Mouse (Mus musculus) heart, embryonic 15.5 days (tissue): Measurements from ENCODE around the gene Prr36. TPM values are rescaled to one million over a fixed set of nuclear protein-coding genes. Genes with fewer than 3 reads are reported as not detected.
A peak's percentile ranks its signal among the peaks of the same experiment; 100 is the strongest.

ENCODE experiments used
- ATAC-seq: fragments of 200-750 bp; cut with Nextera tagmentation; replicated peaks from 2 replicates; pipeline ENCODE4 v1.8.0; 2017; ENCODE audit warnings: low read depth, moderate TSS enrichment; ENCODE audit not compliant: insufficient number of reproducible peaks, insufficient read depth, low FRiP score
- H3K27ac ChIP-seq: fragments of 300-500 bp; sonication (generic); 2 replicates; pipeline ENCODE4 v1.5.1; 2015; ENCODE audit warnings: mild to moderate bottlenecking, inconsistent platforms
- H3K27me3 ChIP-seq: fragments of 300-500 bp; sonication (generic); 2 replicates; pipeline ENCODE4 v1.6.1; 2015; ENCODE audit warnings: inconsistent platforms
- H3K36me3 ChIP-seq: fragments of 300-500 bp; sonication (generic); 2 replicates; pipeline ENCODE4 v1.6.1; 2015; ENCODE audit warnings: mild to moderate bottlenecking, inconsistent platforms
- H3K4me1 ChIP-seq: fragments of 300-500 bp; sonication (generic); replicated peaks from 2 replicates; pipeline ENCODE4 v1.6.1; 2015; ENCODE audit warnings: inconsistent platforms
- H3K4me2 ChIP-seq: fragments of 300-500 bp; sonication (generic); 2 replicates; pipeline ENCODE4 v1.6.1; 2015; ENCODE audit warnings: inconsistent platforms, mild to moderate bottlenecking, moderate library complexity
- H3K4me3 ChIP-seq: fragments of 300-500 bp; sonication (generic); 2 replicates; pipeline ENCODE4 v1.5.1; 2015; ENCODE audit warnings: mild to moderate bottlenecking, inconsistent platforms
- H3K9ac ChIP-seq: fragments of 300-500 bp; sonication (generic); 2 replicates; pipeline ENCODE4 v1.6.1; 2015; ENCODE audit warnings: mild to moderate bottlenecking, inconsistent platforms
- H3K9me3 ChIP-seq: fragments of 300-500 bp; sonication (generic); replicated peaks from 2 replicates; pipeline ENCODE4 v1.6.1; 2016; ENCODE audit warnings: inconsistent platforms
- WGBS: fragments of 180-500 bp; shearing (Covaris S2); methylation state at CpG from one replicate; pipeline ENCODE4 v1.1.7; 2015; ENCODE audit warnings: mixed read lengths; 5-methylcytosine and 5-hydroxymethylcytosine counted together
- polyA plus RNA-seq: library from polyadenylated mRNA; unstranded; fragments of >200 nt; fragmentation: Nextera tagmentation; extraction: Ambion mirVana; gene quantifications from 2 replicates; pipeline ENCODE4 v1.2.1, GENCODE M21; 2015

The Prr36 gene
- polyA plus RNA-seq, 1 experiment from 2014 or later = 0.44 TPM

DNA sequence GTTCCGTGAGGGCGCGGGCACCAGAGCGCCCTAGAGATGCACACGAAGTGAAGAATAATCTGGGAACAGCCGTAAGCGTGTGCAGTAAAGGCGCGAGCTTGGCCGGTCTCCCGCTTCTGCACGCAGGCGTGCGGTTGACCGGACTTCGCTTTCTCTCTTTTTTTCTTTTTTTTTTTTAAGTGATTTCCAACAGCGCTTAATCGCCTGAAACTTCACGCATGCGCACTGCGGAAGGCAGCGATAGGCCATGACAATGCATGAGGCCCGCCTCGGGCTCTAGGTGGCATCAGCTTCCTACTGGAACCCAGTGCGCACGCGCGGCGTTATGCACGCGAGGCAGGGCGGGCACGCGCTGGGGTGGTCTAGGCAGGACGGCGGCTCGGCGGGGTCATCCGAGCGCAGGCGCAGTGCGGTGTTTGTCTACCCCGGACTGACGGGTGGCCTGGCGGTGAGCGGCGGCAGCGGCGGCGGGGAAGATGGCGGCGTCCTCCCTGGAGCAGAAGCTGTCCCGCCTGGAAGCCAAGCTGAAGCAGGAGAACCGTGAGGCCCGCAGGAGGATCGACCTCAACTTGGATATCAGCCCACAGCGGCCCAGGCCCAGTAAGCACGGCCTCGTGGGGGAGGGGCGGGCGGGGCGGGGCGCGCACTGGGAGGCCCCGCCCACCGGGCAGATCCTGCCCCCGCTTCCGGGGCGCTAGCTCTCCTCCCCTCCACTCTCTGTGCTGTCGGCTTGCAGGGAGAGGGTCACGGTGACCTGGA is 21.4 kb upstream of the Prr36 start, which contains the start of the genes Map2k7 and Gm49320:
Gene Map2k7 (plus strand): TSS at position 307 of the 759 bp plus-strand sequence.
Gene Gm49320 (plus strand): TSS at position 432 of the 759 bp plus-strand sequence.
- peaks cover 27% of the 10 kb centered on the region for H3K4me1 ChIP-seq
- H3K4me2 ChIP-seq = peak within 1 kb of the TSS; percentile 72
- ATAC-seq = peak; percentile 95
- under 1% methylated on average over 65 of the region's 71 CpGs for WGBS
- H3K4me3 ChIP-seq = peak within 1 kb of the TSS; percentile 82
- no peaks in the 10 kb centered on the region for H3K9me3 ChIP-seq
- no peaks in the 10 kb centered on the region for H3K27me3 ChIP-seq
- peaks cover 14% of the 10 kb centered on the region for H3K36me3 ChIP-seq
- H3K27ac ChIP-seq = peak within 1 kb of the TSS; percentile 93
- H3K9ac ChIP-seq = peak within 1 kb of the TSS; percentile 78

- Histone ChIP-seq H3K9ac (peak overlapping the region; percentile 68), H3K27me3 (no peaks in the 10 kb centered on the region), H3K9me3 (no peaks in the 10 kb centered on the region), H3K4me2 (peak overlapping the region; percentile 72), H3K27ac (peak overlapping the region; percentile 93), H3K4me3 (peak overlapping the region; percentile 82), H3K4me1 (peaks cover 27% of the 10 kb centered on the region), H3K36me3 (peaks cover 8% of the 10 kb centered on the region; the same call in 1 of the 2 replicates)
- 17% methylated on average over 15 of the region's 15 CpGs for WGBS
- ATAC-seq = no peak
Observed at GRCm38 (mm10) chr8:4237814-4238433, 20.7 kb upstream of the Prr36 start.

DNA sequence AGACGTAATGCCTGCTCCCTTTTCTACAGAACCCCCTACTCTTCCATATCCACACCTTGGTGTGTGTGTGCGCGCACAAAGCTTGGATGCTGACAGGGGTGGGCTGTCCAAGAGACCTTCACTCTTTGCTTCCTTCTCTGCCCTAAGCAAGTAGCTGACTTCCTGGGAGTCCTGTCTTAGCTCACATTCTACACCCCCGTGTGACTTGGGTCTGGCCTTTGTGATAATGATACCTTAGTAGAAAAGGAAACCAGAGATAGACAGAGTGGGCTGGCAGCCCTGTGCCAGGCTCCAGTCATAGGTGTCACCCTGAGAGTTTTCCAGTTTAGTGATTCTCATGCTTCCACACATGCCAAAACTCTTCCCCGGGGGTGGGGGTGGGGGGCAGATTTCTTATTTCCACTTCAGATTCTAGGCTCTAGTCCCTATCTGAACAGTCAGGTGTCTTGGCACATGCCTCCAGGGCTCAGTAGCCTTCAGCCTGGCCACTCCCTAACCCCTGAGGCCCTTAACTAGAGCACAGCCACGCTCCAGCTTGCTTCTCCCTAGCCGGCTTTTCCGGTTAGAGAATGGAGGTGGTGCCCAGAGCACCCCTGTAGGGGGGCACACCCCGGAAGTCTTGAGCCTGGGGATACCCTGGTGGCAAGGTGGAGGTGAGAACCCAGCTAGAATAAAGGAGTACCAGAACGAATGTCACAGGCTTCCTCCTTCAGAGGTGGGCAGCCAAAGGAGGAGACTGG is 13.5 kb upstream of the Prr36 start:
- H3K27ac ChIP-seq = no peak overlapping the region

DNA sequence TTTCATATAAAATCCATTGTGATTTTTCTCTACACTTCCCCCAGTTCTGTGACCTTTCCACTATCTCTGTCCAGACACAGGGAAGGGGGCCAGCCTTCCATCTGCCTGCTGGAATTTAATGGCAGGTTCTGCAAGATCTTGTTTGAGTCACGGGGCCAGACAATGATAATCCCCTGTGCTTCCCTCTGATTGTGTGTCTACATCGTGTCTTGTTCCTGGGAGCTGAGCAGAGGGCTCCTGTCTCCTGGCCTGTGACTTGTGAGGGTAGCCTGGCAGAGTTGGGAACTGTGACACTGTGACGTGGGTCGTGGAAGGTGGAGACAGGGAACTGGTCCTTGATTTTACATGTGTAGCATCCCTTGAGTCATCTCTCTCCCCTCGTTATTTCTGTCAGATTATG is 12.5 kb upstream of the Prr36 start:
- H3K4me1 ChIP-seq = peaks cover 9% of the 10 kb centered on the region
- no peak overlapping the region for H3K4me2 ChIP-seq
- no peaks in the 10 kb centered on the region for H3K9me3 ChIP-seq
- H3K27ac ChIP-seq = no peak overlapping the region
- H3K9ac ChIP-seq = no peak overlapping the region
- no peaks in the 10 kb centered on the region for H3K36me3 ChIP-seq
- peaks cover 40% of the 10 kb centered on the region for H3K27me3 ChIP-seq
- 62% methylated on average over 5 of the region's 5 CpGs for WGBS
- no peak for ATAC-seq
- no peak overlapping the region for H3K4me3 ChIP-seq

More for the DNA sequence above, 13.5 kb upstream of the Prr36 start:
- Histone ChIP-seq H3K4me2 (no peak overlapping the region), H3K4me3 (no peak overlapping the region), H3K9me3 (no peaks in the 10 kb centered on the region), H3K27me3 (peaks cover 35% of the 10 kb centered on the region), H3K36me3 (no peaks in the 10 kb centered on the region), H3K9ac (no peak overlapping the region), H3K4me1 (peaks cover 9% of the 10 kb centered on the region)
- ATAC-seq = no peak
- 50% methylated on average over 10 of the region's 10 CpGs for WGBS

GRCm38 (mm10) chr8:4227919-4228318 is 10.7 kb upstream of the Prr36 start:
- WGBS = 85% methylated on average over 4 of the region's 4 CpGs
- no peak overlapping the region for H3K4me3 ChIP-seq
- no peak overlapping the region for H3K4me2 ChIP-seq
- peaks cover 49% of the 10 kb centered on the region for H3K27me3 ChIP-seq
- no peak overlapping the region for H3K9ac ChIP-seq
- H3K27ac ChIP-seq = no peak overlapping the region
- no peak for ATAC-seq
- H3K36me3 ChIP-seq = no peaks in the 10 kb centered on the region
- peaks cover 9% of the 10 kb centered on the region for H3K4me1 ChIP-seq
- no peaks in the 10 kb centered on the region for H3K9me3 ChIP-seq

DNA sequence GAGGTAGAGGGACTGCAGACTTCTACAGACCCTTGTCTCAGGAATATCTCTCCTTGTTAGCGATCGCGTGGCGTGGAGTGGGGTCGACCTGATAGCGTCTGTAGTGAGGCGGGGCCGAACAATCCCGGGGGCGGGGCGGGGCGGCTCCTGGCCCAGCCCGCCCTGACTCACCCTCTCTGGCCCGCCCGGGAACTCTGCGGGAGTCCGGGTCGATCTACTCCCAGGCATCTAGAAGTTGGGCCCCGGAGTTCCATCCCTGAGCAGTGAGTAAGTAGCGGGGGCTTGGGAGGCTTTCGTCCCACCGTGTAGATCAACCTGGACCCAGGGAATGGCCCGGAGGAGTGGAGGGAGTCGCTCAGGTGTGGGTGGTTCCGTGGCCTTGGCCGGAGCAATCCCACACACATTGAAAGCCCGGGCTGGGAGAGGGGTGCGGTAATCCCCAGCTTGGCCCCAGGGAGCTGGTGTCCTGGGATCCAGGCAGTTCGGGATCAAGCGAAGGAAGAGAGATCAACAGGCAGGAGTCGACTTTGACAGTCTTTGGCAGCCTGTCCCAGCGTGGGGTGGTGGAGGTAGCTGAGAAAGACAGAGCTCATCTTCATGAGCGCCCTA is 9.6 kb upstream of the Prr36 start, which contains the start of gene Lrrc8e:
Gene Lrrc8e (plus strand): TSS at position 89 of the 609 bp plus-strand sequence.
- Histone ChIP-seq H3K4me2 (peak within 1 kb of the TSS; percentile 54), H3K9me3 (no peaks in the 10 kb centered on the region), H3K27ac (no peak within 1 kb of the TSS), H3K4me1 (peaks cover 9% of the 10 kb centered on the region), H3K27me3 (peaks cover 49% of the 10 kb centered on the region), H3K36me3 (no peaks in the 10 kb centered on the region), H3K4me3 (peak within 1 kb of the TSS; percentile 28), H3K9ac (no peak within 1 kb of the TSS)
- peak; percentile 18; the same call in 1 of the 2 replicates for ATAC-seq
- 6% methylated on average over 33 of the region's 33 CpGs for WGBS

GRCm38 (mm10) chr8:4226323-4226722 is 9.1 kb upstream of the Prr36 start:
- peaks cover 49% of the 10 kb centered on the region for H3K27me3 ChIP-seq
- H3K4me3 ChIP-seq = peak overlapping the region; percentile 28
- H3K4me2 ChIP-seq = peak overlapping the region; percentile 54
- no peak overlapping the region for H3K27ac ChIP-seq
- peak; percentile 22; the same call in 1 of the 2 replicates for ATAC-seq
- H3K9ac ChIP-seq = no peak overlapping the region
- H3K9me3 ChIP-seq = no peaks in the 10 kb centered on the region
- peaks cover 9% of the 10 kb centered on the region for H3K4me1 ChIP-seq
- H3K36me3 ChIP-seq = no peaks in the 10 kb centered on the region
- WGBS = 26% methylated on average over 4 of the region's 4 CpGs

DNA sequence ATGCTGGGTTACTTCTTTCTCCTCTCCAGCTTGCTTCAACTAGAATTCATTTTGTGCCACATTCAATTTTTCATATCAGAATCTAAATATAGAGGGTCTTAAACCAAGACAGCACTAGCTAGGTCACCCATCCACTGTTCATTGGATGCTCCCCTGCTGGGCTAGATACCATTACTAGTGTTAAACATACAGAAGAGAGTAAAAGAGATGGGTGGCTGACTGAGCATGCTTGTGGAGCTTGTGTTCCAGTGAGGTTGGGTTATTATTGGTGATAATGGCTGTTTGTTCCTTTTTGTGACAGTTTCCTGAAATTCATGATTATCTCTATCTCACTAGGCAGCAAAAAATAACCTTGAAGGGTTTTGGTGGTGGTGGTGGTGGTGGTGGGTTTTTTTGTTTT is 4.8 kb upstream of the Prr36 start:
- H3K27me3 ChIP-seq = peaks cover 44% of the 10 kb centered on the region
- peaks cover 11% of the 10 kb centered on the region for H3K4me1 ChIP-seq
- no peaks in the 10 kb centered on the region for H3K36me3 ChIP-seq
- no peak overlapping the region for H3K4me2 ChIP-seq
- no peak for ATAC-seq
- no peak overlapping the region for H3K9ac ChIP-seq
- H3K9me3 ChIP-seq = no peaks in the 10 kb centered on the region
- no peak overlapping the region for H3K4me3 ChIP-seq
- H3K27ac ChIP-seq = no peak overlapping the region

- WGBS = 78% methylated on average over 3 of the region's 3 CpGs
- no peak for ATAC-seq
- H3K4me3 ChIP-seq = no peak overlapping the region
- H3K27ac ChIP-seq = no peak overlapping the region
- no peaks in the 10 kb centered on the region for H3K36me3 ChIP-seq
- peaks cover 48% of the 10 kb centered on the region for H3K27me3 ChIP-seq
- peaks cover 16% of the 10 kb centered on the region for H3K4me1 ChIP-seq
- no peak overlapping the region for H3K4me2 ChIP-seq
- no peaks in the 10 kb centered on the region for H3K9me3 ChIP-seq
- no peak overlapping the region for H3K9ac ChIP-seq
Observed at GRCm38 (mm10) chr8:4219617-4220016, 2.4 kb upstream of the Prr36 start.

- 14% methylated on average over 18 of the region's 18 CpGs for WGBS
- H3K9ac ChIP-seq = no peak overlapping the region
Observed at GRCm38 (mm10) chr8:4216296-4216695, 963 bp downstream of the Prr36 start.

More at GRCm38 (mm10) chr8:4216296-4216695, 963 bp downstream of the Prr36 start:
- peak overlapping the region; percentile 55 for H3K4me3 ChIP-seq
- peak overlapping the region; percentile 89 for H3K4me2 ChIP-seq
- no peak overlapping the region for H3K27ac ChIP-seq
- no peak for ATAC-seq
- peaks cover 35% of the 10 kb centered on the region for H3K4me1 ChIP-seq
- no peaks in the 10 kb centered on the region for H3K36me3 ChIP-seq
- H3K27me3 ChIP-seq = peaks cover 57% of the 10 kb centered on the region
- no peaks in the 10 kb centered on the region for H3K9me3 ChIP-seq
